Mouse (Mus musculus) heart, embryonic 10.5 days (tissue): ENCODE data around the gene Pdpk1. TPM values are rescaled to one million over a fixed set of nuclear protein-coding genes. Genes with fewer than 3 reads are reported as not detected.

ENCODE experiments used
- DNase-seq: peaks from one replicate; pipeline ENCODE4 v3.0.0-alpha.2; 2017; ENCODE audit warnings: low spot score
- H3K27ac ChIP-seq: fragments of 300-500 bp; sonication (generic); 2 replicates; pipeline ENCODE4 v1.5.1; 2016; ENCODE audit warnings: mild to moderate bottlenecking
- H3K27me3 ChIP-seq: fragments of 300-500 bp; sonication (generic); 2 replicates; pipeline ENCODE4 v1.6.1; 2016; ENCODE audit warnings: mild to moderate bottlenecking; ENCODE audit not compliant: poor library complexity, insufficient read depth, severe bottlenecking
- H3K36me3 ChIP-seq: fragments of 300-500 bp; sonication (generic); 2 replicates; pipeline ENCODE4 v1.6.1; 2016; ENCODE audit warnings: mild to moderate bottlenecking, moderate library complexity
- H3K4me1 ChIP-seq: fragments of 300-500 bp; sonication (generic); 2 replicates; pipeline ENCODE4 v1.6.1; 2016; ENCODE audit warnings: mild to moderate bottlenecking
- H3K4me3 ChIP-seq: fragments of 300-500 bp; sonication (generic); 2 replicates; pipeline ENCODE4 v1.5.1; 2016; ENCODE audit warnings: mild to moderate bottlenecking, moderate library complexity
- H3K9me3 ChIP-seq: fragments of 300-500 bp; sonication (generic); 2 replicates; pipeline ENCODE4 v1.6.1; 2016; ENCODE audit warnings: mild to moderate bottlenecking, moderate library complexity
- WGBS: fragments of 180-500 bp; shearing (Covaris S2); methylation state at CpG from one replicate; pipeline ENCODE4 v1.1.7; 2016; 5-methylcytosine and 5-hydroxymethylcytosine counted together
- polyA plus RNA-seq: library from polyadenylated mRNA; unstranded; fragments of >200 nt; fragmentation: Nextera tagmentation; extraction: Ambion mirVana; gene quantifications from 2 replicates; pipeline ENCODE4 v1.2.1, GENCODE M21; 2016

Gene Pdpk1
- polyA plus RNA-seq, 1 experiment from 2014 or later = 33.0 TPM

GRCm38 (mm10) chr17:24156394-24156793, 5.7 kb upstream of the Pdpk1 start:
- WGBS = 85% methylated on average over 3 of the region's 3 CpGs
- H3K4me3 ChIP-seq = no peak overlapping the region
- peaks cover 12% of the 10 kb centered on the region; the same call in 1 of the 2 replicates for H3K4me1 ChIP-seq
- no peaks in the 10 kb centered on the region for H3K9me3 ChIP-seq
- H3K27me3 ChIP-seq = no peaks in the 10 kb centered on the region
- no peak for DNase-seq
- H3K36me3 ChIP-seq = peaks cover 38% of the 10 kb centered on the region
- no peak overlapping the region for H3K27ac ChIP-seq

DNA sequence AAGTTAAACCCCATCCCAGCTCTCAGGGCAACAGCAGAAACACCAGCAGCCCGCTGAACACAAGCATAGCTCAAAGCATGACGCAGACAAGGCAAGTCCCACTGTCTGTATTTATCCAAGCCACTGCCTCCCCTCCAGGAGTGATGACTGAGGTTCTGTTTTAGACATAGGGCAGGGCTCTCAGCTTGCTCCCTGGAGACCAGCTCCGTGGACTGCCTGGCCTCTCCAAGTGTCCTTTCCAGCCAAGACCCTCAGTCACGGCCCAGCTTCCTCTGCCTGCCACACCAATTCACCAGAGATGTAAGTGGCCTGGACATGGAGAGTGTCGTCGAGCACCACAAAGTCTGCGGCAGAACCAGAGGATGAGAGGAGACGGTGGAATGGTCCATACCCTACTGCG, 5.0 kb upstream of the Pdpk1 start:
- DNase-seq = no peak
- H3K9me3 ChIP-seq = no peaks in the 10 kb centered on the region
- peaks cover 10% of the 10 kb centered on the region; the same call in 1 of the 2 replicates for H3K4me1 ChIP-seq
- no peak overlapping the region for H3K4me3 ChIP-seq
- peaks cover 38% of the 10 kb centered on the region for H3K36me3 ChIP-seq
- H3K27me3 ChIP-seq = no peaks in the 10 kb centered on the region
- no peak overlapping the region for H3K27ac ChIP-seq
- 85% methylated on average over 9 of the region's 9 CpGs for WGBS

DNA sequence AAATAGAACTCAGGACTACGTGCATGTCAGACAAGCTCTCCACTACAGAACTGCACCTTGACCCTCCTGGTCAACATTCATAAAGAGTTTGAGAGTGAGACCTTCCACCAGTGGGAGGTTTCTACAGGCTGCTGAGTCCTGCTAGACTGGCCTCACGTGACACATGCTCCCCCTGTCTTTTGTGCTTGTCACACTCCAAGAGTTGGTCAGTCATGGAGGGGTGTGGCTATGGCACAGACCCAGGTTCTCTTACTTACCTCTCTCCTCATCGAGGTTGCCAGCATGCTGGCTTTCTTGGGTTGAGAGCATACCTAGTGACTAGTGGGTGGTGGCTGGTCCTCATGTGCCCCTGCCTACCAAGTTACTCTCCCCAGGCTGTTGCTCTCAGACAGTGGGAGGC, 3.7 kb upstream of the Pdpk1 start:
- Histone ChIP-seq H3K36me3 (peaks cover 38% of the 10 kb centered on the region), H3K4me3 (no peak overlapping the region), H3K27ac (no peak overlapping the region), H3K27me3 (no peaks in the 10 kb centered on the region), H3K4me1 (peaks cover 10% of the 10 kb centered on the region; the same call in 1 of the 2 replicates), H3K9me3 (no peaks in the 10 kb centered on the region)
- 67% methylated on average over 3 of the region's 3 CpGs for WGBS
- DNase-seq = no peak

DNA sequence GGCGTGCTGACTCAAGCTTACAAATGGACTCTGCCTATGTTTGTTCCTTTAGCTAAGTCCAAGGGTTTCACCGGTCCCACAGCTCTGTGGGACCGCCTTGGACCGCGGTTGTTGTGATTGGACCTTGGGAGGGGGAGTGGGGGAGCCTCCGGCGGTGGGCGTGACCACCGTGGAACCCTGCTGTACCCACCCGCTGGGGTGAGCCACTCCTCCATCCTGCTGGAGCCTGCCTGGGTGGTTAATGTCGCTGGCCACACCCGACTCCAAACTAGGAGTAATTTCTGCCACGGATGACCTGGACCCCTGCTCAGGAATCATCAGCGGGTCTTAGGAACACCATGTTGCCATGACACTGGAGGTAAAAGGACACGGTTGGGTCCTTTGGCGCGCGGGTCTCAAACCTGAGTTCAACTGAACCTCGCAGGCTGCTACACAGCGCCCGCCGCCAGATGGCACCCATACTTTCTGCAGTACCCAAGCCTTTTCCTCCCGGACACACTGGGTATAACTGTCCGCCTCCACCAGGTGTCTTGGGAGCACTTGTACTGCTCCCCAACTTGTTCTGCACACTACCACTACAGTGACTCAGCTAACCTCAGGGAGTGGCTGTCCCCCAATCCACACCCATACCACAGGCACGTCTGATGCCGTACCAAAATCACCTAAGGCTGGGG, 1.3 kb upstream of the Pdpk1 start:
- Histone ChIP-seq H3K4me1 (peaks cover 10% of the 10 kb centered on the region; the same call in 1 of the 2 replicates), H3K36me3 (peaks cover 24% of the 10 kb centered on the region; the same call in 1 of the 2 replicates), H3K27me3 (no peaks in the 10 kb centered on the region), H3K9me3 (no peaks in the 10 kb centered on the region), H3K27ac (peak overlapping the region; percentile 52; the same call in 1 of the 2 replicates), H3K4me3 (peak overlapping the region; percentile 62)
- DNase-seq = peak; percentile 95
- WGBS = 2% methylated on average over 26 of the region's 26 CpGs

GRCm38 (mm10) chr17:24151382-24151781, 658 bp upstream of the Pdpk1 start:
- H3K4me1 ChIP-seq = peaks cover 10% of the 10 kb centered on the region; the same call in 1 of the 2 replicates
- WGBS = 16% methylated on average over 7 of the region's 7 CpGs

GRCm38 (mm10) chr17:24149421-24149820, 1.3 kb downstream of the Pdpk1 start:
- no peaks in the 10 kb centered on the region for H3K36me3 ChIP-seq
- 80% methylated on average over 7 of the region's 7 CpGs for WGBS
- H3K4me1 ChIP-seq = peaks cover 10% of the 10 kb centered on the region; the same call in 1 of the 2 replicates
- H3K27ac ChIP-seq = no peak overlapping the region
- H3K9me3 ChIP-seq = no peaks in the 10 kb centered on the region
- no peaks in the 10 kb centered on the region for H3K27me3 ChIP-seq
- H3K4me3 ChIP-seq = no peak overlapping the region
- no peak for DNase-seq

More at GRCm38 (mm10) chr17:24151382-24151781, 658 bp upstream of the Pdpk1 start:
- Histone ChIP-seq H3K4me3 (peak overlapping the region; percentile 62), H3K9me3 (no peaks in the 10 kb centered on the region), H3K36me3 (peaks cover 18% of the 10 kb centered on the region; the same call in 1 of the 2 replicates), H3K27me3 (no peaks in the 10 kb centered on the region), H3K27ac (no peak overlapping the region)
- DNase-seq = no peak

GRCm38 (mm10) chr17:24142897-24143296, 7.8 kb downstream of the Pdpk1 start:
- H3K9me3 ChIP-seq = no peaks in the 10 kb centered on the region
- no peak for DNase-seq
- no peaks in the 10 kb centered on the region for H3K36me3 ChIP-seq
- 38% methylated on average over 2 of the region's 2 CpGs for WGBS
- H3K27ac ChIP-seq = no peak overlapping the region
- no peaks in the 10 kb centered on the region for H3K27me3 ChIP-seq
- no peak overlapping the region for H3K4me3 ChIP-seq
- H3K4me1 ChIP-seq = peaks cover 11% of the 10 kb centered on the region

- H3K27ac ChIP-seq = peak overlapping the region; percentile 98
- H3K27me3 ChIP-seq = no peaks in the 10 kb centered on the region
- H3K4me3 ChIP-seq = peak overlapping the region; percentile 100
- no peaks in the 10 kb centered on the region for H3K36me3 ChIP-seq
- H3K4me1 ChIP-seq = peaks cover 18% of the 10 kb centered on the region
- DNase-seq = peak; percentile 98
- H3K9me3 ChIP-seq = no peaks in the 10 kb centered on the region
- WGBS = under 1% methylated on average over 57 of the region's 57 CpGs
Measured at GRCm38 (mm10) chr17:24141425-24141920, 9.3 kb downstream of the Pdpk1 start.

DNA sequence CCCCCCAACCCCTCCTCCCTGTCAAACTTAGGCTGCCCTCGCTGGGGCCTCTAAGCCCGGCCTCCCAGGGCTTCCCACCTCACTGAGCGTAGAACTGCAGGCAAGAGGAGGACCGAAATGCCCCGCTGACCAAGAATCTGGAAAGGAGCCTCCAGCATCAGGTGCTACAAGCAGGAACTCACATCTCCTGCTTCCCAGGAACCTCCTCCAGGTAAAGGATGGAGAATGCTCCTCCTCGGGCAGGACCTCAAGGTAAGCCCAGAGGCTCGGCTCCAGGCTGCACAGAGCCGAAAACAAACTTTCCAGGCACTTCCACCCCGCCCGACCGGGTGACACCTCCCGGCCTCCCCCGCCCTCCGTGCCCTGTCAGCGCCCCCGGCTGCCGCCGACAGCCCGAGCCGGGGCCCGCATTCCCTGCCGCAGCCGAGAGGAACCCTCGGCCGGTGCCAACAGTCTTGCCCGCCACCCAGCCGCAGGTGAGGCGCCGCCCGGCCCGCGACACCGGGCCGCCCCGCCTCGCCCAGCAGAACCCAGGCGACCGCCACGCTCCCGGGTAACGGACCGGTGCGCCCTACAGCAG, 9.8 kb downstream of the Pdpk1 start:
- H3K4me1 ChIP-seq = peaks cover 18% of the 10 kb centered on the region
- DNase-seq = peak; percentile 80

GRCm38 (mm10) chr17:24139968-24140367, 10.8 kb downstream of the Pdpk1 start:
- H3K27ac ChIP-seq = no peak overlapping the region
- no peak for DNase-seq
- no peaks in the 10 kb centered on the region for H3K9me3 ChIP-seq
- peak overlapping the region; percentile 100; the same call in 1 of the 2 replicates for H3K4me3 ChIP-seq
- WGBS = 86% methylated on average over 4 of the region's 4 CpGs
- peaks cover 20% of the 10 kb centered on the region for H3K4me1 ChIP-seq
- no peaks in the 10 kb centered on the region for H3K36me3 ChIP-seq
- no peaks in the 10 kb centered on the region for H3K27me3 ChIP-seq

More for the DNA sequence above, 9.8 kb downstream of the Pdpk1 start:
- Histone ChIP-seq H3K27me3 (no peaks in the 10 kb centered on the region), H3K27ac (peak overlapping the region; percentile 98), H3K4me3 (peak overlapping the region; percentile 100), H3K36me3 (no peaks in the 10 kb centered on the region), H3K9me3 (no peaks in the 10 kb centered on the region)
- under 1% methylated on average over 43 of the region's 43 CpGs for WGBS

- 86% methylated on average over 3 of the region's 3 CpGs for WGBS
- no peak for DNase-seq
- Histone ChIP-seq H3K27ac (no peak overlapping the region), H3K4me3 (no peak overlapping the region), H3K9me3 (no peaks in the 10 kb centered on the region), H3K36me3 (no peaks in the 10 kb centered on the region), H3K4me1 (peaks cover 23% of the 10 kb centered on the region), H3K27me3 (no peaks in the 10 kb centered on the region)
Measured at GRCm38 (mm10) chr17:24139256-24139655, 11.5 kb downstream of the Pdpk1 start.

DNA sequence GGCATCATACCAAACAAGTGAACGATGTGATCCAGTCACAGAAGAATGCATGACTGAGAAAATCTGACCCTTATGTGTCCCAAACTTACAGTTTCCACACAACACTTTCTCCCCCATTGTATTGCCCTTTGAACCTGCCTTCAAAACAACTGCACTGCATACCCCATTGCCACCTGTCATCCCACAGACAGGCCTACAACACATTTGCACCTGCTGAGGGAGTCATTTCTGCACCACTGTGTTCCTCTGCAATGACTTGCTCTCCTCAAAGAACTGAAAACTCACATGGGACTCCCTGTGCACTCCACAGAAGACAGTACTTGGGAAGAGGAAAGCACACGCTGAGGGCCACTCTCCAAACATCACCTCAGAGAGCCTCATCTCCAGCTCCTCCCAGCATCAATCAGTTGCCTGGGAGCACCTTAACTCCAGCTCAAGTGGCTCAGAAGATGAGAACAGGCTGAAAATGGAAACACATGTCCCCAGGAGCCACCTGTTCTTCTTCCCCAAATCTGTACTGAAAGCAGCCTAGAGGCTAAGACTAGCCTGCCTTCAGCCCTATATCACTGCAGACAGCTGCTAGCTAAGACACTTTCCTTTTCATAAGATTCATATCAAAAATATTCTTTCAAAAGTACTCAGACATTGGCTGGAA, 13.4 kb downstream of the Pdpk1 start:
- Histone ChIP-seq H3K27ac (no peak overlapping the region), H3K27me3 (no peaks in the 10 kb centered on the region), H3K9me3 (no peaks in the 10 kb centered on the region), H3K4me3 (no peak overlapping the region), H3K4me1 (peaks cover 23% of the 10 kb centered on the region), H3K36me3 (no peaks in the 10 kb centered on the region)
- 78% methylated on average over 2 of the region's 2 CpGs for WGBS
- DNase-seq = no peak

GRCm38 (mm10) chr17:24134062-24134461, 16.7 kb downstream of the Pdpk1 start:
- DNase-seq = no peak
- Histone ChIP-seq H3K9me3 (no peaks in the 10 kb centered on the region), H3K27ac (no peak overlapping the region)

More at GRCm38 (mm10) chr17:24134062-24134461, 16.7 kb downstream of the Pdpk1 start:
- Histone ChIP-seq H3K4me1 (0 out of 2 replicates have a peak, but pooled peaks cover 12% of the 10 kb centered on the region), H3K27me3 (no peaks in the 10 kb centered on the region), H3K36me3 (no peaks in the 10 kb centered on the region), H3K4me3 (no peak overlapping the region)
